Mouse (Mus musculus) CD4-positive, CD25-positive, alpha-beta regulatory T cell, adult 9 weeks (primary cell): ENCODE measurements around the gene Esd. TPM values are rescaled to one million over a fixed set of nuclear protein-coding genes. Genes with fewer than 3 reads are reported as not detected.

Experiments
- polyA plus RNA-seq: library from polyadenylated mRNA; unstranded; fragments of 100-300 nt; shearing (Covaris generic); gene quantifications from one replicate; pipeline ENCODE4 v1.2.1, GENCODE M21; 2017

The Esd gene
- 199 TPM for polyA plus RNA-seq

DNA sequence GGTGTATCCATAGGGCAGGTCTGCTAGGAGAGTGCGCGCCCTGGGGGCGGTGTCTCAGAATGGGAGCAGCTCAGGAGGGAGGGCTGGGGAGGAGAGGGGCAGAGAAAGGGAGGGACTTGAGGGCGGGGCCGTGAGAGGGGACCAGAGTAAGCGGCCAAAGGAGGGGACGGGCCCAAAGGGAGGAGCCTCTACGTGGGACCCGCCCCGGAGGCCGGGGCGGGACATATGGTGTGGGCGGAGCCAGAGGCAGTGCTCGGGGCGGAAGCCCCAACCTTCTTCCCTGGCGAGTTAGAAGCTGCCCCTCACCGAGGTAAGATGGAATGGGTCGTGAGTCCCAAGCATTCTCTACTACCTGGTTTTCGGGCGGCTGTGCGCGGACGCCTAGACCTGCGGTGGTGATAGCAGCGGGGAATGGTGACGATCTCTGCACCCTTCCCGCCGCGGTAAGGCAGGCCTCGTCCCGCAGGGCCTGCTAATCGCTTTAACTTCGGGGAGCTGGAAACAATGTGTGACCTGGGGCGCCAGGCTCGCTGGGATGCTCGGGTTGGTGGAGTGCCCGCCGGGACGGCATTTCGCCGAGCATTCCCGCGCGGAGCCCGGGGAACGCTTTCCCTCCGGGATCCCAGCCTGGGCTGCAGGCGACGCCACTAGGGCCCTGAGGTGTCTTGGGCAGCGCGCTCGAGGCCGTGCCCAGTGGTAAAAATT is at the start of gene Esd:
TSS of gene Esd (plus strand) at position 219 of the 705 bp plus-strand sequence.

Other genes with a start within 250 kb of the Esd start
- not detected for gene Htr2a, start 91.5 kb upstream of the Esd start, polyA plus RNA-seq
- gene Lrch1, start 215.6 kb downstream of the Esd start, polyA plus RNA-seq = 24.1 TPM